Mouse (Mus musculus) limb, embryonic 14.5 days (tissue): Measurements from ENCODE around the gene Trpc7. TPM values are rescaled to one million over a fixed set of nuclear protein-coding genes. Genes with fewer than 3 reads are reported as not detected.

Experiments
- ATAC-seq: fragments of 200-750 bp; cut with Nextera tagmentation; 2 replicates; pipeline ENCODE4 v1.8.0; 2017; ENCODE audit warnings: low read depth, moderate number of reproducible peaks, moderate TSS enrichment; ENCODE audit not compliant: low FRiP score
- DNase-seq: peaks from one replicate; pipeline ENCODE4 v3.0.0-alpha.2; 2015; ENCODE audit warnings: low spot score
- H3K27ac ChIP-seq: fragments of 300-500 bp; sonication (generic); replicated peaks from 2 replicates; pipeline ENCODE4 v1.5.1; 2014; ENCODE audit warnings: low read depth, mild to moderate bottlenecking, low read length, moderate library complexity, mixed read lengths
- H3K27me3 ChIP-seq: fragments of 300-500 bp; sonication (generic); 2 replicates; pipeline ENCODE4 v1.6.1; 2014; ENCODE audit warnings: low read length, mixed read lengths; ENCODE audit not compliant: control insufficient read depth, insufficient read depth
- H3K36me3 ChIP-seq: fragments of 300-500 bp; sonication (generic); 2 replicates; pipeline ENCODE4 v1.6.1; 2014; ENCODE audit warnings: mild to moderate bottlenecking, low read length, moderate library complexity, mixed read lengths; ENCODE audit not compliant: control insufficient read depth, insufficient read depth
- H3K4me1 ChIP-seq: fragments of 300-500 bp; sonication (generic); 2 replicates; pipeline ENCODE4 v1.6.1; 2014; ENCODE audit warnings: antibody characterized with exemption, low read length, mixed read lengths; ENCODE audit not compliant: control insufficient read depth, insufficient read depth
- H3K4me2 ChIP-seq: fragments of 300-500 bp; sonication (generic); replicated peaks from 2 replicates; pipeline ENCODE4 v1.6.1; 2014; ENCODE audit warnings: low read depth, mild to moderate bottlenecking, low read length, moderate library complexity; ENCODE audit not compliant: severe bottlenecking
- H3K4me3 ChIP-seq: fragments of 300-500 bp; sonication (generic); replicated peaks from 2 replicates; pipeline ENCODE4 v1.5.1; 2014; ENCODE audit warnings: low read length
- H3K9ac ChIP-seq: fragments of 300-500 bp; sonication (generic); 2 replicates; pipeline ENCODE4 v1.6.1; 2014; ENCODE audit warnings: mild to moderate bottlenecking, low read depth, low read length, moderate library complexity; ENCODE audit not compliant: severe bottlenecking
- H3K9me3 ChIP-seq: fragments of 300-500 bp; sonication (generic); 2 replicates; pipeline ENCODE4 v1.6.1; 2016; ENCODE audit warnings: low read length; ENCODE audit not compliant: control insufficient read depth
- POLR2A ChIP-seq: fragments of 200-500 bp; IDR thresholded peaks from 2 replicates; pipeline ENCODE4 v1.8.0; 2012; ENCODE audit warnings: inconsistent platforms, mild to moderate bottlenecking, moderate library complexity, borderline replicate concordance; ENCODE audit not compliant: insufficient read depth, insufficient read length; ENCODE audit errors: extremely low read depth
- WGBS: fragments of 180-500 bp; shearing (Covaris S2); extraction: QIAGEN DNeasy Blood & Tissue Kit; methylation state at CpG from one replicate; pipeline ENCODE4 v1.1.7; 2014; 5-methylcytosine and 5-hydroxymethylcytosine counted together
- polyA plus RNA-seq, 2 experiments: library from polyadenylated mRNA; depleted of rRNA in 1 of 2; stranded (reverse) in 1 of 2; unstranded in 1 of 2; fragments of >200 nt; fragmentation: Nextera tagmentation in 1 of 2; extraction: Ambion mirVana in 1 of 2; gene quantifications; 2 replicates each; pipeline versions ENCODE4 v1.2.1 to v1.2.3; 2012 to 2014

Gene Trpc7
- polyA plus RNA-seq, 2 experiments: 0.05 to 0.08 TPM

DNA sequence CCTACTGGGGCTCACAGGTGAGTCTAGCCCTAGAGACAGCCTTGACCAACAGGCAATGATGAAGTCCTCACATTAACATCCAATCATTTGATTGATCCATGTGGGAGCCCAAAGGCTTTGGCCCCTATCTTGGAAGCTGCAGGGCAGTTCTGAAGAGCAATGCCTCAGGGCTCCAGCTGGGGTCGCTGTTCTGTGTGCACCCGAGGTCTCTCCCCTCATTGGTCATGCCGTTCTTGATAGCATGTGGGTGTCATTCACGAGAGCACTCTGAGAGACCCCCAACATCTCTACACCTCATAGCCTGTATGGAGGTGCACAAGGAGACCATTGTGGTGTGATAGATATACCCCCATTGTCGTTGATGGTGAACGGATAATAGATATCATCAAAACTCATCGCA is 18.9 kb upstream of the Trpc7 start:
- H3K4me2 ChIP-seq: no peak overlapping the region
- TF ChIP-seq POLR2A: no peak
- H3K27ac ChIP-seq: no peak overlapping the region
- H3K36me3 ChIP-seq: no peaks in the 10 kb centered on the region
- no peaks in the 10 kb centered on the region for H3K27me3 ChIP-seq
- no peak overlapping the region for H3K4me3 ChIP-seq
- H3K4me1 ChIP-seq: no peaks in the 10 kb centered on the region
- no peaks in the 10 kb centered on the region for H3K9me3 ChIP-seq
- no peak for DNase-seq
- H3K9ac ChIP-seq: no peak overlapping the region
- ATAC-seq: no peak
- WGBS: 81% methylated on average over 7 of the region's 7 CpGs

- H3K4me1 ChIP-seq: no peaks in the 10 kb centered on the region
- H3K27ac ChIP-seq: no peak overlapping the region
- no peaks in the 10 kb centered on the region for H3K27me3 ChIP-seq
- 77% methylated on average over 12 of the region's 12 CpGs for WGBS
- no peak overlapping the region for H3K4me3 ChIP-seq
- H3K36me3 ChIP-seq: no peaks in the 10 kb centered on the region
- ATAC-seq: no peak
- H3K9me3 ChIP-seq: no peaks in the 10 kb centered on the region
- no peak overlapping the region for H3K4me2 ChIP-seq
- no peak for TF ChIP-seq POLR2A
- H3K9ac ChIP-seq: no peak overlapping the region
- no peak for DNase-seq
Measured at GRCm38 (mm10) chr13:56911093-56911492, 15.3 kb upstream of the Trpc7 start.

DNA sequence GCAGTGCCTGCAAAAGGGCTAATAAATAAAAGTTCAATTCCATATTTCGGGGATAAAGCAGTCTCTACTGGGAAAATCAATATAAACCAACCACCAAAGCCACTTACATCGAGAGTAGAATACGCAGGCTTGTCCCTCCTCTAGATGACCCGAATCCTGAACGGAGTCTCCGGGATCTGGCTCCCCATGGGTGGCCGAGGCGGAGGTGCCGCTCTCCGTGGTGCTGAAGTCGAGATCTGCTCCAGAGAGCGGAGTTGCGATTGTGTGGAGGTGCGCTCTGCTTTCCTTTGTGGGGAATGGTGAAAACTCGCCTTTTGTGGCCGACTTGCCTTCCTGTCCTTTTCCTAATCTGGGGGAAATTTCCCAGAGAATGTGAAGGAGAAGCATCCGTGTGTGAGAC is 407 bp downstream of the Trpc7 start:
- 3% methylated on average over 17 of the region's 17 CpGs for WGBS
- DNase-seq: peak; percentile 77

DNA sequence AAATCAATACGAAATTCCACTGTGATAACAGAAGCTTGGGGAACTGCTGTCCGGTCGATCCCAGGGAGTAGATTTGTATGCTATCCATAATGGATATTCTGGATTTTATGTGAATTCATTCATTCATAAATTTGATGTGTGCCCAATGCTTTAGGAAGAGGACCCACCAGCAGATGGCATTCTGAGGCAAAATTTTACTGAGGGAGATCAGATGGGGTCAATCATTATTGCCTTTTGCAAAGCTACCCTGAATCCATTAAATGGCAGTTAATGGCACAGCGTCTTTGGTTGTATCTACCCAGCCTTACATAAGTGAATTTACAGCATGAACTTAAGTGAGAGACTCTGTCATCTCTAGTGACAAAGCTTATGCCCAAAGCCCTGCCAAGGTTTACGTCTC is 1.2 kb downstream of the Trpc7 start:
- ATAC-seq (no peak), DNase-seq (no peak)
- Histone ChIP-seq H3K27me3 (no peaks in the 10 kb centered on the region; the same call in 1 of the 2 replicates), H3K9ac (no peak overlapping the region), H3K27ac (no peak overlapping the region), H3K4me1 (no peaks in the 10 kb centered on the region), H3K4me2 (no peak overlapping the region), H3K4me3 (no peak overlapping the region), H3K9me3 (no peaks in the 10 kb centered on the region), H3K36me3 (no peaks in the 10 kb centered on the region)
- WGBS: 82% methylated on average over 5 of the region's 5 CpGs
- no peak for TF ChIP-seq POLR2A

More for the DNA sequence above, 407 bp downstream of the Trpc7 start:
- Histone ChIP-seq H3K4me1 (no peaks in the 10 kb centered on the region), H3K36me3 (no peaks in the 10 kb centered on the region), H3K4me2 (no peak overlapping the region), H3K27me3 (no peaks in the 10 kb centered on the region; the same call in 1 of the 2 replicates), H3K9me3 (no peaks in the 10 kb centered on the region), H3K27ac (no peak overlapping the region), H3K4me3 (no peak overlapping the region), H3K9ac (no peak overlapping the region)
- ATAC-seq: no peak
- TF ChIP-seq POLR2A: no peak

- H3K27ac ChIP-seq: no peak overlapping the region
- ATAC-seq (no peak), DNase-seq (no peak)
- WGBS: 26% methylated on average over 7 of the region's 7 CpGs
- no peaks in the 10 kb centered on the region for H3K27me3 ChIP-seq
- no peak overlapping the region for H3K4me3 ChIP-seq
- H3K9ac ChIP-seq: no peak overlapping the region
- no peak for TF ChIP-seq POLR2A
- H3K4me1 ChIP-seq: no peaks in the 10 kb centered on the region
- H3K9me3 ChIP-seq: no peaks in the 10 kb centered on the region
- H3K4me2 ChIP-seq: no peak overlapping the region
- H3K36me3 ChIP-seq: no peaks in the 10 kb centered on the region
Measured at GRCm38 (mm10) chr13:56889888-56890287, 5.9 kb downstream of the Trpc7 start.

DNA sequence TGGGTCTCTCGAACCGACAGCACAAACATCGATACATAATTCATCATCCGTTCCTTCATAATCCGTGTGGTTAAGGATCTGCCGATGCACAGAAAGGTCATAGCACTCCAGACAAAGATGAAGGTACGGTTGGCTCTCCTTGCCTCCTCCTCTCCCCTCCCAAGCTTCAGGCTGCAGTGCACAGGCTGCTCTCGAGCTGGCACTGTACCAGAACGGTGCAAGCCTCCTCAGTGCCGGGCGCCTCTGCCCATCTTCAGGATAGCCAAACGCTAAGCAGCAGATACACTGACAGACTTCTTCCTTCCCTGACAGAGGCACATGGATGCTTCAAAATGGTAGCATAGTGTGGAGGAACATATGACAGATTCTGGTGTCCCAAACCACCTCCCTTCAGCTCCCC is 12.9 kb downstream of the Trpc7 start:
- H3K27ac ChIP-seq: no peak overlapping the region
- no peaks in the 10 kb centered on the region for H3K36me3 ChIP-seq
- WGBS: 88% methylated on average over 12 of the region's 12 CpGs
- H3K4me1 ChIP-seq: 0 out of 2 replicates have a peak, but pooled peaks cover 4% of the 10 kb centered on the region
- no peaks in the 10 kb centered on the region for H3K27me3 ChIP-seq
- TF ChIP-seq POLR2A: no peak
- H3K4me2 ChIP-seq: no peak overlapping the region
- H3K4me3 ChIP-seq: no peak overlapping the region
- ATAC-seq (no peak), DNase-seq (no peak)
- H3K9ac ChIP-seq: no peak overlapping the region
- no peaks in the 10 kb centered on the region for H3K9me3 ChIP-seq
